9 mouse cellular contexts compared by ENCODE assay signal in the genomic region with DNA sequence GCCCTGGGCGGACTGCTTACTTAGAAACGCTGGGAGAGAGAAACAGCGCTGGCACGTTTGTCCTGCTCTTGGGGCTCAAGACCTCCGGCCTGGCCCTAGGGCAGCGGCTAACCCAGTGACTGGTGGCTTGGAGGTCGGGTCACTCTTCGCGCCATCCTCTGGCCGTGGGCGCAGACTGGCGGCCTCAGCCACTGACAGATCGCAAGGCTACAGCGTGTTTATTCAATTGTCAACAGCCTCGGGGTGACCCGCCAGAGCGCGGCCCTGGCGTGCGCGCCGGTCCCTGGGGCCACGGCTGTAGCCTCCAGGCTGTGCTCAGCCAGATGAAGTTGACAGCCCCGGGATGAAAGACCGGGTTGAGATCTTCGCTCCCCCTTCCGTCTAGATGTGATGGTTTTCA. TPM values are rescaled to one million over a fixed set of nuclear protein-coding genes. Genes with fewer than 3 reads are reported as not detected.
DNase-seq lines count a peak whose midpoint lies in the region; ATAC-seq and TF ChIP-seq lines count a peak whose summit lies in the region.
"Had no signal": no experiment of that assay in that cellular context is flagged by ENCODE, and none has a peak within 500 bp of the region (broad histone marks: within the 10 kb centered on the region; RNA-seq: fewer than 3 reads in every experiment).

No protein-coding gene starts in this region.

- no peak for TF ChIP-seq CTCF in liver, embryonic 14.5 days (IDR thresholded peaks at IDR 0.05; ENCODE audit: low read depth)

- no peaks in the 10 kb centered on the region for H3K9me3 ChIP-seq in hindbrain, embryonic 10.5 days
- H3K9me3 ChIP-seq in hindbrain, embryonic 14.5 days (ENCODE audit: control insufficient read depth, low read length) = no peaks in the 10 kb centered on the region
- H3K9me3 ChIP-seq in heart, embryonic 16.5 days (replicated peaks; ENCODE audit: control insufficient read depth, low read length) = no peaks in the 10 kb centered on the region
- no peaks in the 10 kb centered on the region for H3K9me3 ChIP-seq in liver, embryonic 14.5 days (ENCODE audit: control insufficient read depth, low read length)

- H3K4me1 ChIP-seq in hindbrain, embryonic 10.5 days (replicated peaks) = peaks cover 25% of the 10 kb centered on the region
- no peaks in the 10 kb centered on the region for H3K4me1 ChIP-seq in hindbrain, embryonic 14.5 days (replicated peaks; ENCODE audit: control insufficient read depth, insufficient read depth, low read length)
- H3K4me1 ChIP-seq in brown adipose tissue, adult 24 weeks (ENCODE audit: control insufficient read depth, insufficient read depth, insufficient read length, low read length) = peaks cover 5% of the 10 kb centered on the region
- H3K4me1 ChIP-seq in heart, embryonic 16.5 days (ENCODE audit: control insufficient read depth, insufficient read depth, low read length) = peaks cover 5% of the 10 kb centered on the region; the same call in 1 of the 2 replicates
- H3K4me1 ChIP-seq in liver, embryonic 14.5 days (replicated peaks; ENCODE audit: control insufficient read depth in 2 of 2, insufficient read depth in 2 of 2, low read length in 1 of 2) = no peaks in the 10 kb centered on the region

- intact Hi-C loops in left cerebral cortex, postnatal 14 days (cut with DNase I) = loop anchor here (5.0 to 10.0 kb wide), 2 partner anchors 549 to 962 kb away; no protein-coding TSS in a partner anchor

- H3K36me3 ChIP-seq in hindbrain, embryonic 10.5 days = no peaks in the 10 kb centered on the region
- H3K36me3 ChIP-seq in hindbrain, embryonic 14.5 days (replicated peaks; ENCODE audit: control insufficient read depth, insufficient read depth) = no peaks in the 10 kb centered on the region
- no peaks in the 10 kb centered on the region for H3K36me3 ChIP-seq in heart, embryonic 16.5 days (ENCODE audit: control insufficient read depth, insufficient read depth)
- H3K36me3 ChIP-seq in liver, embryonic 14.5 days (replicated peaks; ENCODE audit: control insufficient read depth, insufficient read depth, low read depth) = no peaks in the 10 kb centered on the region

- no peak overlapping the region for H3K4me2 ChIP-seq in hindbrain, embryonic 14.5 days (replicated peaks)
- peak overlapping the region; percentile 64 for H3K4me2 ChIP-seq in heart, embryonic 16.5 days (ENCODE audit: low read depth, low read length)
- H3K4me2 ChIP-seq in liver, embryonic 14.5 days (ENCODE audit: low read depth) = peak overlapping the region; percentile 31; the same call in 1 of the 2 replicates

- ATAC-seq in hindbrain, embryonic 14.5 days (ENCODE audit: low FRiP score) = no peak
- no peak for ATAC-seq in heart, embryonic 16.5 days (replicated peaks; ENCODE audit: extremely low read depth, insufficient read depth, low FRiP score)
- ATAC-seq in liver, embryonic 14.5 days (ENCODE audit: insufficient read depth) = no peak
- no peak for ATAC-seq in erythroblast, adult 5-6 weeks (replicated peaks; ENCODE audit: low FRiP score, poor library complexity, severe bottlenecking)
- ATAC-seq: Patski had no signal

- H3K27me3 ChIP-seq in hindbrain, embryonic 10.5 days (ENCODE audit: insufficient read depth, poor library complexity, severe bottlenecking) = peaks cover 100% of the 10 kb centered on the region
- H3K27me3 ChIP-seq in hindbrain, embryonic 14.5 days (ENCODE audit: control insufficient read depth, insufficient read depth, low read length) = peaks cover 98% of the 10 kb centered on the region
- H3K27me3 ChIP-seq in heart, embryonic 16.5 days (ENCODE audit: control insufficient read depth, insufficient read depth, low read length) = peaks cover 69% of the 10 kb centered on the region
- H3K27me3 ChIP-seq in liver, embryonic 14.5 days (ENCODE audit: control insufficient read depth, insufficient read depth, low read length) = peaks cover 70% of the 10 kb centered on the region
- H3K27me3 ChIP-seq: Patski had no signal

- H3K9ac ChIP-seq in hindbrain, embryonic 14.5 days = no peak overlapping the region
- H3K9ac ChIP-seq in heart, embryonic 16.5 days (ENCODE audit: low read length) = 0 out of 2 replicates have a peak overlapping the region, but pooled peaks have one; percentile 30
- H3K9ac ChIP-seq in liver, embryonic 14.5 days (replicated peaks) = no peak overlapping the region

- peak overlapping the region; percentile 14; the same call in 1 of the 2 replicates for H3K4me3 ChIP-seq in hindbrain, embryonic 10.5 days
- no peak overlapping the region for H3K4me3 ChIP-seq in hindbrain, embryonic 14.5 days (replicated peaks; ENCODE audit: low read length)
- H3K4me3 ChIP-seq in brown adipose tissue, adult 24 weeks (ENCODE audit: insufficient read depth, low read depth, low read length) = peak overlapping the region; percentile 20; the same call in 1 of the 2 replicates
- peak overlapping the region; percentile 39 for H3K4me3 ChIP-seq in heart, embryonic 16.5 days (ENCODE audit: low read length)
- no peak overlapping the region for H3K4me3 ChIP-seq in liver, embryonic 14.5 days (ENCODE audit: insufficient read depth in 1 of 2, low read depth in 2 of 2, low read length in 2 of 2)

- H3K27ac ChIP-seq in hindbrain, embryonic 10.5 days = no peak overlapping the region
- H3K27ac ChIP-seq in hindbrain, embryonic 14.5 days = no peak overlapping the region
- no peak overlapping the region for H3K27ac ChIP-seq in brown adipose tissue, adult 24 weeks (replicated peaks; ENCODE audit: low read depth, low read length)
- H3K27ac ChIP-seq in heart, embryonic 16.5 days (ENCODE audit: low read length) = no peak overlapping the region
- no peak overlapping the region for H3K27ac ChIP-seq in liver, embryonic 14.5 days

- peak; percentile 68 for DNase-seq in hindbrain, embryonic 10.5 days (ENCODE audit: low spot score)
- no peak for DNase-seq in hindbrain, embryonic 14.5 days (ENCODE audit: low spot score)
- no peak for DNase-seq in liver, embryonic 14.5 days (ENCODE audit: low read depth in 3 of 3, low spot score in 3 of 3)
- DNase-seq in left cerebral cortex, postnatal 14 days (ENCODE audit: low spot score in 2 of 2) = no peak
- no peak for DNase-seq in left cerebral cortex, adult 18-20 months (ENCODE audit: low spot score in 2 of 2)

- under 1% methylated on average over 27 of the region's 27 CpGs for WGBS in hindbrain, embryonic 10.5 days
- under 1% methylated on average over 27 of the region's 27 CpGs for WGBS in hindbrain, embryonic 14.5 days
- WGBS in heart, embryonic 16.5 days = 1% methylated on average over 27 of the region's 27 CpGs
- WGBS in liver, embryonic 14.5 days (ENCODE audit: insufficient replicate concordance) = 2% methylated on average over 27 of the region's 27 CpGs

- no peak for TF ChIP-seq EP300 in liver, embryonic 14.5 days (IDR thresholded peaks at IDR 0.05; ENCODE audit: low read depth)

RNA-seq across cellular contexts. Expression of a gene that starts 3.4 kb away (rescaled TPM):
- 0.12 and 0.36 TPM in 2 replicates for polyA plus RNA-seq in hindbrain, embryonic 10.5 days (2016; fragmentation: Nextera tagmentation; extraction: Ambion mirVana)
- 0.97 and 1.5 TPM in 2 replicates for polyA plus RNA-seq in hindbrain, embryonic 14.5 days (2014; fragmentation: Nextera tagmentation; extraction: Ambion mirVana)
- not detected in 2 replicates for polyA plus RNA-seq in brown adipose tissue, adult 24 weeks (2012; ENCODE audit: insufficient read depth, insufficient read length, missing spikeins)
- polyA plus RNA-seq in heart, embryonic 16.5 days (2015; fragmentation: Nextera tagmentation; extraction: Ambion mirVana) = 18.9 and 22.2 TPM in 2 replicates
- 0.96 and 1.1 TPM in 2 replicates for polyA plus RNA-seq in liver, embryonic 14.5 days (2012; rRNA removed)
- 0.77 and 1.0 TPM in 2 replicates for polyA plus RNA-seq in liver, embryonic 14.5 days (2014; fragmentation: Nextera tagmentation; extraction: Ambion mirVana)
- not detected in 2 replicates for total RNA-seq in erythroblast, adult 5-6 weeks (2015; ENCODE audit: low replicate concordance)
- total RNA-seq in erythroblast, adult 5-6 weeks (2017; ENCODE audit: low replicate concordance) = not detected in 2 replicates
- total RNA-seq in left cerebral cortex, postnatal 14 days (2021) = under 1 TPM; 0.36 to 0.42 TPM
- total RNA-seq in left cerebral cortex, adult 18-20 months (2021) = under 1 TPM; 0.28 to 0.33 TPM

RNA-seq across cellular contexts. Expression of a gene that starts 31.1 kb away (rescaled TPM):
- not detected in 2 replicates for polyA plus RNA-seq in hindbrain, embryonic 10.5 days (2016; fragmentation: Nextera tagmentation; extraction: Ambion mirVana)
- polyA plus RNA-seq in hindbrain, embryonic 14.5 days (2014; fragmentation: Nextera tagmentation; extraction: Ambion mirVana) = not detected in 2 replicates
- polyA plus RNA-seq in brown adipose tissue, adult 24 weeks (2012; ENCODE audit: insufficient read depth, insufficient read length, missing spikeins) = not detected in 2 replicates
- polyA plus RNA-seq in heart, embryonic 16.5 days (2015; fragmentation: Nextera tagmentation; extraction: Ambion mirVana) = not detected in 2 replicates
- polyA plus RNA-seq in liver, embryonic 14.5 days (2012; rRNA removed) = not detected in 2 replicates
- not detected in 2 replicates for polyA plus RNA-seq in liver, embryonic 14.5 days (2014; fragmentation: Nextera tagmentation; extraction: Ambion mirVana)
- not detected in 2 replicates for total RNA-seq in erythroblast, adult 5-6 weeks (2015; ENCODE audit: low replicate concordance)
- not detected in 2 replicates for total RNA-seq in erythroblast, adult 5-6 weeks (2017; ENCODE audit: low replicate concordance)
- total RNA-seq in left cerebral cortex, postnatal 14 days (2021) = not detected
- not detected for total RNA-seq in left cerebral cortex, adult 18-20 months (2021)
- polyA plus RNA-seq: Patski had no signal

Comparison
In these comparisons a context has a peak if more than half of its experiments do, and no peak if none do; other contexts are left out.
1. H3K4me3 ChIP-seq: peak in hindbrain, embryonic 10.5 days (single experiment), brown adipose tissue, adult 24 weeks (single experiment) and heart, embryonic 16.5 days (single experiment); none in hindbrain, embryonic 14.5 days (single experiment) and liver, embryonic 14.5 days (0 of 2).